Mouse (Mus musculus) kidney, adult 18-20 months (tissue): ENCODE results near the gene Wee1.
A peak's percentile ranks its signal among the peaks of the same experiment; 100 is the strongest.
"Not testable (repeated sequence)": the region's sequence is repeated elsewhere in the genome, so short reads cannot be mapped to it uniquely, and the experiment has no call there.

ENCODE experiments used
- DNase-seq: peaks from one replicate; pipeline ENCODE4 v3.0.0; 2021

Gene Wee1

GRCm38 (mm10) chr7:110122565-110123422, 948 bp downstream of the Wee1 start:
- DNase-seq = peak; percentile 74

- peak; percentile 35 for DNase-seq
These were observed 2.2 kb downstream of the Wee1 start for GRCm38 (mm10) chr7:110123844-110124555.

- no peak for DNase-seq
These were observed 6.7 kb downstream of the Wee1 start for GRCm38 (mm10) chr7:110128566-110128965.

GRCm38 (mm10) chr7:110132272-110132671, 10.4 kb downstream of the Wee1 start:
- not testable (repeated sequence) for DNase-seq

GRCm38 (mm10) chr7:110133988-110134387, 12.1 kb downstream of the Wee1 start:
- DNase-seq = no peak

GRCm38 (mm10) chr7:110138538-110138937, 16.7 kb downstream of the Wee1 start:
- DNase-seq = no peak

GRCm38 (mm10) chr7:110143863-110144262, 22.0 kb downstream of the Wee1 start:
- DNase-seq = no peak

- no peak for DNase-seq
These were observed 31.0 kb downstream of the Wee1 start for GRCm38 (mm10) chr7:110152891-110153290.

- DNase-seq = no peak
These were observed 34.9 kb downstream of the Wee1 start for GRCm38 (mm10) chr7:110156712-110157260.

- DNase-seq = peak; percentile 13
These were observed 35.5 kb downstream of the Wee1 start for GRCm38 (mm10) chr7:110157261-110157910.

- no peak for DNase-seq
These were observed 36.2 kb downstream of the Wee1 start for GRCm38 (mm10) chr7:110158073-110158472.

- DNase-seq = not testable (repeated sequence)
These were observed 38.3 kb downstream of the Wee1 start for GRCm38 (mm10) chr7:110160109-110160508.

- no peak for DNase-seq
These were observed 38.8 kb downstream of the Wee1 start for GRCm38 (mm10) chr7:110160601-110161000.

GRCm38 (mm10) chr7:110163024-110163423, 41.2 kb downstream of the Wee1 start:
- DNase-seq = no peak

- DNase-seq = peak; percentile 93
These were observed 42.3 kb downstream of the Wee1 start for GRCm38 (mm10) chr7:110164103-110164681.

- peak; percentile 97 for DNase-seq
These were observed 42.9 kb downstream of the Wee1 start for GRCm38 (mm10) chr7:110164712-110165122.

GRCm38 (mm10) chr7:110166233-110166632, 44.4 kb downstream of the Wee1 start:
- DNase-seq = no peak

- no peak for DNase-seq
These were observed 57.4 kb downstream of the Wee1 start for GRCm38 (mm10) chr7:110179208-110179607.

- DNase-seq = no peak
These were observed 58.8 kb downstream of the Wee1 start for GRCm38 (mm10) chr7:110180613-110181012.

- DNase-seq = no peak
These were observed 59.6 kb downstream of the Wee1 start for GRCm38 (mm10) chr7:110181446-110181845.

GRCm38 (mm10) chr7:110184608-110185007, 62.8 kb downstream of the Wee1 start:
- no peak for DNase-seq

GRCm38 (mm10) chr7:110189951-110190350, 68.1 kb downstream of the Wee1 start:
- peak; percentile 61 for DNase-seq
